In genomic region chr10:42347986-42348385, GRCm38 (mm10) we compare ENCODE assay signal across 22 mouse cellular contexts.
DNase-seq lines count a peak whose midpoint lies in the region; ATAC-seq and TF ChIP-seq lines count a peak whose summit lies in the region.
"Had no signal": no experiment of that assay in that cellular context is flagged by ENCODE, and none has a peak within 500 bp of the region (broad histone marks: within the 10 kb centered on the region; RNA-seq: fewer than 3 reads in every experiment).

No protein-coding gene starts in this region.

- H3K4me1 ChIP-seq in intestine, embryonic 14.5 days (replicated peaks; ENCODE audit: control insufficient read depth, insufficient read depth, low read length), result no peaks in the 10 kb centered on the region
- H3K4me1 ChIP-seq in intestine, postnatal 0 days (replicated peaks; ENCODE audit: control insufficient read depth, insufficient read depth, low read length), result no peaks in the 10 kb centered on the region
- H3K4me1 ChIP-seq in lung, postnatal 0 days (ENCODE audit: insufficient read depth, low read depth, low read length), result no peaks in the 10 kb centered on the region
- peaks cover 10% of the 10 kb centered on the region; the same call in 1 of the 2 replicates for H3K4me1 ChIP-seq in embryonic facial prominence, embryonic 15.5 days

- no peak for TF ChIP-seq CTCF in intestine, postnatal 0 days (IDR thresholded peaks at IDR 0.05; ENCODE audit: low read depth)
- no peak for TF ChIP-seq CTCF in lung, postnatal 0 days (IDR thresholded peaks at IDR 0.05)

- no peak overlapping the region for H3K4me2 ChIP-seq in intestine, embryonic 14.5 days (ENCODE audit: low read length)
- H3K4me2 ChIP-seq in intestine, postnatal 0 days (replicated peaks; ENCODE audit: low read depth), result no peak overlapping the region
- no peak overlapping the region for H3K4me2 ChIP-seq in lung, postnatal 0 days (replicated peaks; ENCODE audit: low read depth, low read length)
- no peak overlapping the region for H3K4me2 ChIP-seq in embryonic facial prominence, embryonic 15.5 days (replicated peaks)
- H3K4me2 ChIP-seq: forebrain, embryonic 13.5 days; heart, embryonic 15.5 days; midbrain, embryonic 11.5 days had no signal

- H3K9me3 ChIP-seq in intestine, embryonic 14.5 days (ENCODE audit: control insufficient read depth, low read length), result no peaks in the 10 kb centered on the region
- no peaks in the 10 kb centered on the region for H3K9me3 ChIP-seq in intestine, postnatal 0 days (ENCODE audit: control insufficient read depth)
- no peaks in the 10 kb centered on the region for H3K9me3 ChIP-seq in lung, postnatal 0 days (ENCODE audit: low read length)
- H3K9me3 ChIP-seq in embryonic facial prominence, embryonic 15.5 days (replicated peaks), result no peaks in the 10 kb centered on the region
- H3K9me3 ChIP-seq: forebrain, embryonic 13.5 days; heart, embryonic 15.5 days; limb, embryonic 15.5 days had no signal

- H3K9ac ChIP-seq in intestine, embryonic 14.5 days (ENCODE audit: low read length), result no peak overlapping the region
- H3K9ac ChIP-seq in intestine, postnatal 0 days (ENCODE audit: low read depth, low read length), result no peak overlapping the region
- no peak overlapping the region for H3K9ac ChIP-seq in lung, postnatal 0 days (replicated peaks; ENCODE audit: low read depth)
- H3K9ac ChIP-seq in embryonic facial prominence, embryonic 15.5 days, result no peak overlapping the region
- H3K9ac ChIP-seq: forebrain, embryonic 13.5 days; heart, embryonic 15.5 days; limb, embryonic 15.5 days; liver, postnatal 0 days had no signal

- H3K27ac ChIP-seq in intestine, embryonic 14.5 days (ENCODE audit: low read depth), result no peak overlapping the region
- no peak overlapping the region for H3K27ac ChIP-seq in intestine, postnatal 0 days (ENCODE audit: low read depth, low read length)
- no peak overlapping the region for H3K27ac ChIP-seq in lung, postnatal 0 days (ENCODE audit: low read length)
- 0 out of 2 replicates have a peak overlapping the region, but pooled peaks have one; percentile 2 for H3K27ac ChIP-seq in embryonic facial prominence, embryonic 15.5 days (replicated peaks)
- H3K27ac ChIP-seq: heart, adult 2 months; hindbrain, embryonic 10.5 days had no signal

- H3K4me3 ChIP-seq in intestine, embryonic 14.5 days (ENCODE audit: low read depth, low read length), result no peak overlapping the region
- no peak overlapping the region for H3K4me3 ChIP-seq in intestine, postnatal 0 days (ENCODE audit: low read depth, low read length)
- H3K4me3 ChIP-seq in lung, postnatal 0 days (ENCODE audit: low read depth, low read length), result no peak overlapping the region
- H3K4me3 ChIP-seq in embryonic facial prominence, embryonic 15.5 days (replicated peaks), result no peak overlapping the region
- H3K4me3 ChIP-seq: erythroblast, embryonic 14.5 days; forebrain, embryonic 13.5 days; heart, adult 2 months; heart, embryonic 15.5 days; hindbrain, embryonic 10.5 days; limb, embryonic 15.5 days had no signal

- H3K27me3 ChIP-seq in intestine, embryonic 14.5 days (replicated peaks; ENCODE audit: control insufficient read depth, insufficient read depth, low read length), result no peaks in the 10 kb centered on the region
- H3K27me3 ChIP-seq in intestine, postnatal 0 days (replicated peaks; ENCODE audit: control insufficient read depth, insufficient read depth, low read length), result no peaks in the 10 kb centered on the region
- no peaks in the 10 kb centered on the region for H3K27me3 ChIP-seq in lung, postnatal 0 days (replicated peaks; ENCODE audit: insufficient read depth, low read length)
- no peaks in the 10 kb centered on the region for H3K27me3 ChIP-seq in embryonic facial prominence, embryonic 15.5 days
- H3K27me3 ChIP-seq: CH12.LX; forebrain, embryonic 13.5 days; heart, embryonic 15.5 days; limb, embryonic 15.5 days had no signal

- no peak for DNase-seq in intestine, embryonic 14.5 days (ENCODE audit: low spot score)
- DNase-seq in lung, postnatal 0 days (ENCODE audit: low spot score), result peak; percentile 19
- no peak for DNase-seq in lung, postnatal 36 days
- peak; percentile 10 for DNase-seq in yolk sac, embryonic 10.5 days (ENCODE audit: low spot score)
- no peak for DNase-seq in left cerebral cortex, adult 11 months (ENCODE audit: low spot score)
- DNase-seq: cerebellum, adult 2 months; cerebellum, postnatal 36 days; gastrocnemius, postnatal 14 days; heart, adult 2 months; kidney, adult 9 months; kidney, postnatal 4 days; liver, postnatal 0 days; thymus, postnatal 25 days had no signal

- 0 out of 2 replicates have a peak, but pooled peaks have one; percentile 19 for ATAC-seq in intestine, embryonic 14.5 days (replicated peaks; ENCODE audit: low FRiP score, low TSS enrichment, low read depth)
- ATAC-seq in intestine, postnatal 0 days, result no peak
- no peak for ATAC-seq in lung, postnatal 0 days
- ATAC-seq in embryonic facial prominence, embryonic 15.5 days (ENCODE audit: insufficient number of reproducible peaks, low FRiP score, low TSS enrichment, low read depth), result no peak
- ATAC-seq: liver, postnatal 0 days had no signal

- WGBS in intestine, embryonic 14.5 days, result 62% methylated on average over 5 of the region's 5 CpGs
- 42% methylated on average over 5 of the region's 5 CpGs for WGBS in intestine, postnatal 0 days
- 27% methylated on average over 5 of the region's 5 CpGs for WGBS in lung, postnatal 0 days
- 76% methylated on average over 5 of the region's 5 CpGs for WGBS in embryonic facial prominence, embryonic 15.5 days

- TF ChIP-seq EP300 in lung, postnatal 0 days (IDR thresholded peaks at IDR 0.05), result no peak

- H3K36me3 ChIP-seq in intestine, embryonic 14.5 days (ENCODE audit: control insufficient read depth, insufficient read depth, low read length), result no peaks in the 10 kb centered on the region
- no peaks in the 10 kb centered on the region for H3K36me3 ChIP-seq in intestine, postnatal 0 days (ENCODE audit: control insufficient read depth, insufficient read depth)
- H3K36me3 ChIP-seq in lung, postnatal 0 days (ENCODE audit: insufficient read depth, low read length), result no peaks in the 10 kb centered on the region
- H3K36me3 ChIP-seq in embryonic facial prominence, embryonic 15.5 days, result no peaks in the 10 kb centered on the region
- H3K36me3 ChIP-seq: heart, embryonic 15.5 days; hindbrain, embryonic 10.5 days; limb, embryonic 15.5 days had no signal

Comparison
In these comparisons a context has a peak if more than half of its experiments do, and no peak if none do; other contexts are left out.
1. DNase-seq: peak in lung, postnatal 0 days (single experiment) and yolk sac, embryonic 10.5 days (single experiment); none in intestine, embryonic 14.5 days (single experiment), lung, postnatal 36 days (single experiment) and left cerebral cortex, adult 11 months (single experiment).